Mouse (Mus musculus) heart, embryonic 12.5 days (tissue): Measurements from ENCODE around the gene Dpp6. TPM values are rescaled to one million over a fixed set of nuclear protein-coding genes. Genes with fewer than 3 reads are reported as not detected.

ENCODE experiments used
- ATAC-seq: fragments of 200-750 bp; cut with Nextera tagmentation; 2 replicates; pipeline ENCODE4 v1.8.0; 2017; ENCODE audit warnings: moderate TSS enrichment, moderate library complexity; ENCODE audit not compliant: insufficient number of reproducible peaks, low FRiP score
- H3K27ac ChIP-seq: fragments of 300-500 bp; sonication (generic); 2 replicates; pipeline ENCODE4 v1.5.1; 2016; ENCODE audit warnings: mild to moderate bottlenecking, moderate library complexity; ENCODE audit not compliant: poor library complexity, severe bottlenecking
- H3K27me3 ChIP-seq: fragments of 300-500 bp; sonication (generic); replicated peaks from 2 replicates; pipeline ENCODE4 v1.6.1; 2016; ENCODE audit warnings: mild to moderate bottlenecking, moderate library complexity
- H3K36me3 ChIP-seq: fragments of 300-500 bp; sonication (generic); 2 replicates; pipeline ENCODE4 v1.6.1; 2016; ENCODE audit warnings: mild to moderate bottlenecking, moderate library complexity
- H3K4me1 ChIP-seq: fragments of 300-500 bp; sonication (generic); replicated peaks from 2 replicates; pipeline ENCODE4 v1.6.1; 2016; ENCODE audit warnings: mild to moderate bottlenecking
- H3K4me2 ChIP-seq: fragments of 300-500 bp; sonication (generic); 2 replicates; pipeline ENCODE4 v1.6.1; 2016; ENCODE audit warnings: mild to moderate bottlenecking, moderate library complexity
- H3K4me3 ChIP-seq: fragments of 300-500 bp; sonication (generic); 2 replicates; pipeline ENCODE4 v1.5.1; 2016; ENCODE audit warnings: mild to moderate bottlenecking
- H3K9ac ChIP-seq: fragments of 300-500 bp; sonication (generic); 2 replicates; pipeline ENCODE4 v1.6.1; 2016; ENCODE audit warnings: mild to moderate bottlenecking, moderate library complexity
- H3K9me3 ChIP-seq: fragments of 300-500 bp; sonication (generic); replicated peaks from 2 replicates; pipeline ENCODE4 v1.6.1; 2016; ENCODE audit warnings: mild to moderate bottlenecking, moderate library complexity
- WGBS: fragments of 180-500 bp; shearing (Covaris S2); methylation state at CpG from one replicate; pipeline ENCODE4 v1.1.7; 2016; 5-methylcytosine and 5-hydroxymethylcytosine counted together
- polyA plus RNA-seq: library from polyadenylated mRNA; unstranded; fragments of >200 nt; fragmentation: Nextera tagmentation; extraction: Ambion mirVana; gene quantifications from 2 replicates; pipeline ENCODE4 v1.2.1, GENCODE M21; 2016

Gene Dpp6
- polyA plus RNA-seq, 1 experiment from 2014 or later, result 0.60 TPM

GRCm38 (mm10) chr5:27336698-27337097 is 519.7 kb downstream of the Dpp6 start:
- no peak overlapping the region for H3K4me2 ChIP-seq
- no peaks in the 10 kb centered on the region for H3K9me3 ChIP-seq
- no peak overlapping the region for H3K9ac ChIP-seq
- H3K27ac ChIP-seq, result no peak overlapping the region
- no peak for ATAC-seq
- H3K27me3 ChIP-seq, result no peaks in the 10 kb centered on the region
- 42% methylated on average over 2 of the region's 2 CpGs for WGBS
- no peak overlapping the region for H3K4me3 ChIP-seq
- no peaks in the 10 kb centered on the region for H3K36me3 ChIP-seq
- no peaks in the 10 kb centered on the region for H3K4me1 ChIP-seq

GRCm38 (mm10) chr5:27339196-27340030 is 522.4 kb downstream of the Dpp6 start:
- H3K27me3 ChIP-seq, result no peaks in the 10 kb centered on the region
- no peaks in the 10 kb centered on the region for H3K9me3 ChIP-seq
- H3K4me1 ChIP-seq, result no peaks in the 10 kb centered on the region
- no peak for ATAC-seq
- no peak overlapping the region for H3K4me3 ChIP-seq
- no peak overlapping the region for H3K9ac ChIP-seq
- 77% methylated on average over 5 of the region's 5 CpGs for WGBS
- no peak overlapping the region for H3K4me2 ChIP-seq
- no peaks in the 10 kb centered on the region for H3K36me3 ChIP-seq
- no peak overlapping the region for H3K27ac ChIP-seq

DNA sequence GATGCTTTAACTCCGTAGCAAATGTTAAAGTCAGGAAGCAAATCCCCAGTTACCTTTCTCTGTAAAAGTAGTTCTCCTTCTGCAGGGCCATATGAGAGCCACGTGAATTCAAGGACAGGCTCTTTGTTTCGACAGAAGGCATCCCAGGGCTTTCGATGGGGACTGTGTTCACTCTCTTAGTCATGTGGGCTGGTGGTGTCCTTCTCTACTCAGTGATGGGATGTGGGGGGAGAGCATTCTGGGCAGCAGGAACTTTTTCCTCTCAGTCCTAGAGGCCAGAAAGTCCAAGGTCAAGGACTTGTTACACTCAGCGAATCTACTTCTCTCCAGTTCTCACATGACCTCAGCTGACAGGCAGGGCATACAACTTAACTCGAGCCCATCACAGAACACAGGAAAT is 525.3 kb downstream of the Dpp6 start:
- H3K4me3 ChIP-seq, result no peak overlapping the region
- ATAC-seq, result no peak
- no peaks in the 10 kb centered on the region for H3K4me1 ChIP-seq
- H3K4me2 ChIP-seq, result no peak overlapping the region
- H3K27me3 ChIP-seq, result no peaks in the 10 kb centered on the region
- no peaks in the 10 kb centered on the region for H3K9me3 ChIP-seq
- no peaks in the 10 kb centered on the region for H3K36me3 ChIP-seq
- H3K9ac ChIP-seq, result no peak overlapping the region
- WGBS, result 63% methylated on average over 6 of the region's 6 CpGs
- H3K27ac ChIP-seq, result no peak overlapping the region

DNA sequence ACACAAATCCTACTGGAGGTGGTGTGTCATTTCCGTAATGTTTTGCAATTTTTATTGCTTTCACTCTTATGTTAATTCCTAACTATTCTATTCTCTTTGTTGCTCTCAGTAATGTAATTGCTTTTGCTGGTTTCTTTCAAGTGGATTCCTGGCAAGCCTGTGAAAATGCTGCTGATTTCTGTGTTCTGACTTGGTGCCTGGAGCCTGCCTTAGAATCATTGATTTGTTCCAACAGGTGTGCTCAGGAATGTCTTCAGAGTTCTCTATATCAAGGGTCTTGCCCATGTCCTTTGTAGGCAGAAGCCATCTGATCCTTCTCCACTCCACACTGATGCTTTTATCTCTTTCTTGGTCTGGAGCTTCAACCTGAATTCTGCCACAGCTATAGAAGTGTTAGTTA is 526.6 kb downstream of the Dpp6 start:
- no peak overlapping the region for H3K4me3 ChIP-seq
- no peak overlapping the region for H3K4me2 ChIP-seq
- ATAC-seq, result no peak
- no peaks in the 10 kb centered on the region for H3K27me3 ChIP-seq
- H3K4me1 ChIP-seq, result no peaks in the 10 kb centered on the region
- no peak overlapping the region for H3K27ac ChIP-seq
- no peaks in the 10 kb centered on the region for H3K36me3 ChIP-seq
- H3K9ac ChIP-seq, result no peak overlapping the region
- 82% methylated on average over 1 of the region's 1 CpGs for WGBS
- no peaks in the 10 kb centered on the region for H3K9me3 ChIP-seq

DNA sequence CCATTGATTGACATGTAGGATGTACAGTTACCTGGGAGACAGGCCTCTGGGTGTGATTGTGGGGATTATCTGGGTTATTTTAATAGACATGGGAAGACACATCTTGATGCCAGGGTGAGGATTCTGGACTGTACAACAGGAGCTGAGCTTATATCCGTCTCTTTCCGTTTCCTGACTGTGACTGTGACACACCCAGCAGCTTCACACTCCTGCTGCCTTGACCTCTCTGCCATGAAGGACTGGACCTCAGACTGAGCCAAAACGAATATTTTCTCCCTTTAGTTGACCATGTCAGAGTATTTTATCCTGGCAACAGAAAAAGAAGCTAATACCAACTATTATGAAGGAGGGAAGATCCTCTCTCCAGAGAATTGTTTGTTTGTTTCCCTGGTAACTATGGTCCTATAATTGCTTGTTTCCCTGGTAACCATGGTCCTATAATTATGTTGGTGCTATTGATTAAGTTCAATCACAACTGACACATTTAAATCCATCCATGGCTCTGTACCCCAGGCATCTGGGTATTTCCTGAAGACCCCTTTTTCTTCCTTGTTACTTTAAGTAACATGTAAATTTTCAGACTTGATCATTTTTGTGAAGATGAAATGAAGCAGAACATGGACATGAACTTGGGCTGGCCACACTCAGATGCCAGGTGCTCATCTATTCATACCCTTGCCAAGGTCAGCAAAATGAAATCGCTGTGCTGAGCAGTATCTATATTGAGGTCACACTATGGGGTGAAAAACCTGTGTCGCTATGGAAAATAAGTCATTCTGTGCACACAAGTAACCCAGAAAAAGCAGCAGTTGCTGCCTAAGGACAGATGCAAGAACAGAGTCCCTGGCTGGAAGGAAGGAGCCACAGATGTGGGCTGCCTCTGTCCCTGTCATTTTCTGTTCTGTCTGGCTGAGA is 531.4 kb downstream of the Dpp6 start:
- Histone ChIP-seq H3K4me3 (no peak overlapping the region), H3K36me3 (no peaks in the 10 kb centered on the region), H3K9me3 (no peaks in the 10 kb centered on the region), H3K27me3 (no peaks in the 10 kb centered on the region), H3K4me1 (no peaks in the 10 kb centered on the region), H3K9ac (no peak overlapping the region), H3K27ac (no peak overlapping the region), H3K4me2 (no peak overlapping the region)
- ATAC-seq, result no peak
- 65% methylated on average over 5 of the region's 5 CpGs for WGBS

DNA sequence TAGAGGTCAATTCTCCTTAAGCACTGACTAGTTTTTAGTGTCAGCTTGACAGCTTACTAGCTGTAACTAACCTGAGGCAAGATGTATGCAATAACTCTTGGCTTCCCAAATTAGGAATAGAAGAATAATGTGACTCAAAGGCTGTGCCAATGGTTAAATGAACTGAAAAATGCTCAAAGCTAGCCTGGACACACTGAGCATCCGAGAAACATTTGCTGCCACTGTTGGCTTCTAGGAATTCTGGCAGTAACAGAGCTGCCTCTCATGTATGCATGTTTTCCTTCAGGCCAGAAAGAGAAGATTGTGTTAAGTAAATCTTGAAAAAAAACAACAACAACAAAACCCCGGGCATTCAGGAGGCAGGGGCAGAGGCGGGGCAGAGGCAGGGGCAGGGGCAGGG is 540.6 kb downstream of the Dpp6 start:
- Histone ChIP-seq H3K4me3 (no peak overlapping the region), H3K9me3 (no peaks in the 10 kb centered on the region), H3K4me1 (no peaks in the 10 kb centered on the region), H3K27ac (no peak overlapping the region), H3K36me3 (no peaks in the 10 kb centered on the region), H3K9ac (no peak overlapping the region), H3K4me2 (no peak overlapping the region), H3K27me3 (no peaks in the 10 kb centered on the region)
- ATAC-seq, result no peak
- 70% methylated on average over 3 of the region's 3 CpGs for WGBS

- Histone ChIP-seq H3K4me2 (no peak overlapping the region), H3K9me3 (0 out of 2 replicates have a peak, but pooled peaks cover 5% of the 10 kb centered on the region), H3K27ac (no peak overlapping the region), H3K36me3 (no peaks in the 10 kb centered on the region), H3K9ac (no peak overlapping the region), H3K4me3 (no peak overlapping the region), H3K27me3 (no peaks in the 10 kb centered on the region), H3K4me1 (no peaks in the 10 kb centered on the region)
- no peak for ATAC-seq
- WGBS, result 62% methylated on average over 2 of the region's 2 CpGs
These were observed 548.9 kb downstream of the Dpp6 start for GRCm38 (mm10) chr5:27365946-27366345.

- WGBS, result 56% methylated on average over 3 of the region's 3 CpGs
- no peak overlapping the region for H3K4me2 ChIP-seq
- no peak overlapping the region for H3K4me3 ChIP-seq
- ATAC-seq, result no peak
- H3K9ac ChIP-seq, result no peak overlapping the region
- H3K4me1 ChIP-seq, result no peaks in the 10 kb centered on the region
- H3K9me3 ChIP-seq, result 0 out of 2 replicates have a peak, but pooled peaks cover 3% of the 10 kb centered on the region
- H3K27ac ChIP-seq, result no peak overlapping the region
- no peaks in the 10 kb centered on the region for H3K27me3 ChIP-seq
- H3K36me3 ChIP-seq, result no peaks in the 10 kb centered on the region
These were observed 553.8 kb downstream of the Dpp6 start for GRCm38 (mm10) chr5:27370814-27371213.

GRCm38 (mm10) chr5:27373931-27374330 is 556.9 kb downstream of the Dpp6 start:
- ATAC-seq, result no peak
- Histone ChIP-seq H3K36me3 (no peaks in the 10 kb centered on the region), H3K9ac (no peak overlapping the region), H3K4me3 (no peak overlapping the region), H3K27me3 (no peaks in the 10 kb centered on the region), H3K27ac (no peak overlapping the region), H3K9me3 (no peaks in the 10 kb centered on the region), H3K4me2 (no peak overlapping the region), H3K4me1 (no peaks in the 10 kb centered on the region)
- WGBS, result 84% methylated on average over 1 of the region's 1 CpGs

DNA sequence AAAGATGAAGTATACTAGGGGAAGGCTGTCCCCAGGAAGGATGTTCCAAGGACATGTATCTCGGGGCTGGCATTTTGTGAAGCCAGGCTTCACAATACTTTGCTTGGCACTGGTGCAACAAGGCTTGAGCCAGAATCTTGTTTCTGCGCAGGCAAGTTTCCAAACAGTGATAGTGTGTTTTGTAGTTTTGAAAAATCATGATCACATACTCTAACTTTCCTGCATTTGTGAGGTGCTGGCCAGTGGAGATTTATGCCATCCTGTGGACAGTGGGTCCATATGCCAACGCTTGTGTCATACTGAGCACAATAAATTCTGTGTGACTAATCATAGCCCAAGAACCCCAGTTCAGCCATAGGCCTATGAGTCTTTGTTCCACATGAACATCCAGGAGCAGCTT is 558.8 kb downstream of the Dpp6 start:
- WGBS, result 74% methylated on average over 3 of the region's 3 CpGs

DNA sequence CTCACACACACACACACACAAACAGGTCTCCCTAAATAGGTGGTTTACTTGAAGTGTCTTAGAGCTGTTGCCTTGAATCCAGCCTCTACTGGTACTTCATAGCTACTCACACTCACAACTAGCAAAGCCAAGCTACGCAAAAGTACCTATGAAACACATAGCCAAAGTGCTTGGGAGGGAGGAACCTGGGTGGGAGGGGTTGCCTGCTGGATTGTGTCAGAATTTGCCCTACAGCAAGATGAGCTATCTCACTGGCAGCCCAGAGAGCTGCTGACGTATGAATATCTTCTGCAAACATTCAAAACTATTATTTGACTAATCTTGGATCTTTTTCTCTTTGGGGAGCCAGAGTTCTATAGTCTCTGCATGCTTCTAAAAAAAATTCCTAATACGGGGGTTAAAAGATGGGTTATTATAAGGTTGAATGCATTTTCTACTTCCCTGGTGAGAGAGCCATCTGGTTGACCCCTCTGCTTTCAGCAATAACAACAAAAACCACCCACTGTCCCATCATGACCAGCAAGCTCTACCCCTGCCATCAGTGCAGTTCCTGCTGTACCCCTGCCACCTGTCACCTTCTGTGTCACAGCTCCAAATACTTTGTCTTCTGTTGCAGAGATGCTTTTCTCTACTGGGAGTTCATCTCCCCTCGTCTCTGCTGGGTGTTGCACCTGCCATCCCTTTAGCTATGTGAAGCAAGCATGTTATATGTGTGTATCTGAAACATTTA is 563.8 kb downstream of the Dpp6 start:
- no peak overlapping the region for H3K4me2 ChIP-seq
- no peaks in the 10 kb centered on the region for H3K36me3 ChIP-seq
- H3K4me1 ChIP-seq, result no peaks in the 10 kb centered on the region
- H3K9ac ChIP-seq, result no peak overlapping the region
- no peaks in the 10 kb centered on the region for H3K27me3 ChIP-seq
- 71% methylated on average over 4 of the region's 4 CpGs for WGBS
- peaks cover 3% of the 10 kb centered on the region; the same call in 1 of the 2 replicates for H3K9me3 ChIP-seq
- no peak for ATAC-seq
- H3K27ac ChIP-seq, result no peak overlapping the region
- H3K4me3 ChIP-seq, result no peak overlapping the region

More for the DNA sequence above, 558.8 kb downstream of the Dpp6 start:
- H3K36me3 ChIP-seq, result no peaks in the 10 kb centered on the region
- no peak overlapping the region for H3K9ac ChIP-seq
- H3K27ac ChIP-seq, result no peak overlapping the region
- H3K9me3 ChIP-seq, result no peaks in the 10 kb centered on the region
- ATAC-seq, result no peak
- no peak overlapping the region for H3K4me2 ChIP-seq
- no peaks in the 10 kb centered on the region for H3K27me3 ChIP-seq
- H3K4me1 ChIP-seq, result no peaks in the 10 kb centered on the region
- H3K4me3 ChIP-seq, result no peak overlapping the region
